Mouse (Mus musculus): ENCODE data around the gene Gck. TPM values are rescaled to one million over a fixed set of nuclear protein-coding genes. Genes with fewer than 3 reads are reported as not detected.

The Gck gene
- total RNA-seq, 1 experiment from 2014 or later: not detected

DNA sequence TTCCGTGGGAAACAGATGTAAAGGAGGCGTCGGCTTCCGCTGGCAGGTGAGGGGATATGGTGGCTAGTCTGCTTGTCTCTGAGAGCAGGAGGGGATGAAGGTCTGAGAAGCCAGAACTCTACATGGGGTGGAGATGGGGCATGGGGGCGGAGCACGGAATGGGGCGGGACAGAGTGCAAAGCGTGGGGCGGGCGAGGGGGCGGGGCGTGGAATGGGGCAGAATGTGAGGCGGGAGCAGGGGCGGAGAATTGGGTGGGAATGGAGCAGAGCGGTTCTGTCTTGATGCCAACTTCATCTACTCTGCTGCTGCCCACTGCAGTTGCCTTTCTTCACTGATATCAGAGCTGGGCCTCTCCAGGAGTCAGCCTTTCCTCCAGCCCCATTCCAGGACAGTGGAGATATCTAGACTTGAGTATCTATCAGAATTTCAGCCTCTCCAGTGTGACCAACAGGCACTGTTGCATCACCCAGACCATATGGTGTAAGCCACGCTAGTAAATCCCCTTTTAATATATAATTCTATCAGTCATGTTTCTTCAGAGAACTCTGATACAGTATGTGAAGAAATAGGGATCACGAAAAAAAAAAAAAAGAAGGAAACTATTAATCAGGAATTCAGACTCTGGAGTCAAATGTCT lies 29.4 kb downstream of the Gck start:
- ATAC-seq (replicated peaks in 1 of 2; ENCODE audit: insufficient read depth in 1 of 2, low FRiP score in 2 of 2, low TSS enrichment in 1 of 2, low read depth in 1 of 2, poor library complexity in 2 of 2, severe bottlenecking in 2 of 2): peak; percentile 54 to 62

DNA sequence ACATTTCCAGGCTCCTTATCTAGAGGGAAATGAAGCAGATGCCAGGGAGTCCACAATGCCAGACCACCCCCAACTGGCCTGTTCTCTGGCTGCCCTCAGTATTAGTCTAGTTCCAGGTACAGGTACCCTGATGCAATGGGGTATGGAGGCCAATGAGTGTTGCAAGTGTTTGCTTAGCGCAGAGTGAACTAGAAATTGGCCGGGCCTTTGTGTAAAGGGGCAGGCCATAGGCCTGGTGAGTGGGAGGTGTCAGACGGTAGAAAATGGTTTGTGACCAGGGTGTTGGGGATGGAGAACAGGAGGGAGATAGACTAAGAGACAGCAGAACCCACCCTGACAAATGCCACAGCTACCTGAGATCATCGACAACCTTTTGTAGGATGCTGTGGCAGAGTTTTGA lies 30.3 kb downstream of the Gck start:
- ATAC-seq (replicated peaks in 1 of 2; ENCODE audit: insufficient read depth in 1 of 2, low FRiP score in 2 of 2, low TSS enrichment in 1 of 2, low read depth in 1 of 2, poor library complexity in 2 of 2, severe bottlenecking in 2 of 2): no peak

GRCm38 (mm10) chr11:5918111-5918510 lies 31.8 kb downstream of the Gck start:
- ATAC-seq (replicated peaks in 1 of 2; ENCODE audit: insufficient read depth in 1 of 2, low FRiP score in 2 of 2, low TSS enrichment in 1 of 2, low read depth in 1 of 2, poor library complexity in 2 of 2, severe bottlenecking in 2 of 2): no peak

DNA sequence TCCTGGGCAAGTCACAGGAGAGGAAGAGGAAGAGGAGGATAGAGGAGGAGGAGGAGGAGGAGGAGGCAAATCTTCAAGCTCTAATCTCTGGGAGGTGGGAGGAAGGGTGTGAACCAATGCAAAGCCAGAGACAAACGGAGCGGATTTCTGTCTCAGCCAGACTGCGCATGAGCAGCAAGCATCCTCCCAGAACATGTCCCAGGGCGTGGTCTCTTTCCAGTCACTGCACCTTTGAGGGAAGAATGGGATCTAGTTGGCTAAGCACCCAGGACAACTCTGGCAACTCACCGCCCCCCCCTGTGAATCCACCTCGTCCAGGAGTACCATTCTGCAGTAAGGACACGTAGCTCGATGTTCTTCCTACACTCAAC lies 33.7 kb downstream of the Gck start:
- no peak for ATAC-seq (replicated peaks in 1 of 2; ENCODE audit: insufficient read depth in 1 of 2, low FRiP score in 2 of 2, low TSS enrichment in 1 of 2, low read depth in 1 of 2, poor library complexity in 2 of 2, severe bottlenecking in 2 of 2)

- ATAC-seq (replicated peaks in 1 of 2; ENCODE audit: insufficient read depth in 1 of 2, low FRiP score in 2 of 2, low TSS enrichment in 1 of 2, low read depth in 1 of 2, poor library complexity in 2 of 2, severe bottlenecking in 2 of 2): no peak
Measured at GRCm38 (mm10) chr11:5915429-5916177, 34.3 kb downstream of the Gck start.

- ATAC-seq (replicated peaks in 1 of 2; ENCODE audit: insufficient read depth in 1 of 2, low FRiP score in 2 of 2, low TSS enrichment in 1 of 2, low read depth in 1 of 2, poor library complexity in 2 of 2, severe bottlenecking in 2 of 2): no peak
Measured at GRCm38 (mm10) chr11:5914940-5915339, 34.9 kb downstream of the Gck start.

DNA sequence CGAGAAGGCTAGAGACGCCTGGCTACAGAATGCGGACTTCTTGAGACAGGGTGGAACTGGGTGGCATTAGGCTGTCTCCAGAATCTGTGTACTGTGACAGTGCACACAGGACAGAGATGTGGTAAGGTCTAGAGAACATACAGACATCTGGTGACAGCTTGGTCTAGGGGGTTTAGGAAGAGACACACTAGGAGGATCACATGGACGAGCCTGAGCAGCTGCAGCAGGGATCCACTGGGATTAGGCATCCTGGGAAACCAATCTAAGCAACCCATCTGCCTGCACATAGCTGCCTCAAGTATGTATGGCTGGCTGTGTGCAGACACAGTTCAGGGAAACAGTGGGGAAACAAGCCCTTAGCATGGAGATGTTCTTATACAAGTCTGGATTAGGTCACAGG lies 35.9 kb downstream of the Gck start:
- no peak for ATAC-seq (replicated peaks in 1 of 2; ENCODE audit: insufficient read depth in 1 of 2, low FRiP score in 2 of 2, low TSS enrichment in 1 of 2, low read depth in 1 of 2, poor library complexity in 2 of 2, severe bottlenecking in 2 of 2)

GRCm38 (mm10) chr11:5913256-5913655 lies 36.6 kb downstream of the Gck start:
- no peak for ATAC-seq (replicated peaks in 1 of 2; ENCODE audit: insufficient read depth in 1 of 2, low FRiP score in 2 of 2, low TSS enrichment in 1 of 2, low read depth in 1 of 2, poor library complexity in 2 of 2, severe bottlenecking in 2 of 2)

DNA sequence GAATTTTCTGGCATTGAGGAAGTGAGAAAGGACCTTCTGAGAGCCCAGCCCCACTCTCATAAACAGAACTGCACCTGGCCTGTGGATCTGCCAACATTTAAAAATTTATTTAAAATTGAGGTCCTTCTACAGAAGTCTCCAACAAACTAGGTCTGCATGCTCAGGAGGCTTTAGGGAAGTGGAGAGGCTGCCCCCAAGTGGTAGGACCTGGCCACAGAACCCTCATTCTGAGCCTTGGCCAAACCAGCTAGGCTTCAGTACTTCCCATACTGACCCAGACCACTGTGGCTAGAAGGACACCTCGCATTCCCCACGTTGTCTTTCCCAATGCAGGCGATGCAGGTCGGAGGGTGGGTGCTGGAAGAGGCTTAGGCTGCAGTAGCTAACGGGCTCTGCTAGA lies 37.2 kb downstream of the Gck start:
- peak; percentile 78 to 85 for ATAC-seq (replicated peaks in 1 of 2; ENCODE audit: insufficient read depth in 1 of 2, low FRiP score in 2 of 2, low TSS enrichment in 1 of 2, low read depth in 1 of 2, poor library complexity in 2 of 2, severe bottlenecking in 2 of 2)

DNA sequence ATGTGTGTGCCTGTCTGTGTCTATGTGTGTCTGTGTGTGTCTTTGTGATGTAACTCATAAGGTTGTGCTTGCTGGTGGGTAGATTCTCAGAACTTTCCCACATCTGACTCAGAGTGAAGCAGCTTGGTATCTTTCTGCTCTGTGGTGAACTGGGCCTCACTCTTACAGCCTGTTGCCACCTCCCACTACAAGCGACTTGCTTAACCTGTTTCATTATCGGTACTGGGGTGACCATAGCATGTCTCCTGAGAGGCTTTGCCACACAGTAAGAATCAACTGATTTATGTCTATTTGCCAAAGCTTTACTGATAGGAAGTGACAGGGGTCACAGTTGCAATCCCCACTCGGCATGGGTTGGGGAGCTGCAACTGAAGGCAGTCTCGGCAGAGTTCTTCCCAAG lies 41.2 kb downstream of the Gck start:
- no peak for ATAC-seq (replicated peaks in 1 of 2; ENCODE audit: insufficient read depth in 1 of 2, low FRiP score in 2 of 2, low TSS enrichment in 1 of 2, low read depth in 1 of 2, poor library complexity in 2 of 2, severe bottlenecking in 2 of 2)

- no peak for ATAC-seq (replicated peaks in 1 of 2; ENCODE audit: insufficient read depth in 1 of 2, low FRiP score in 2 of 2, low TSS enrichment in 1 of 2, low read depth in 1 of 2, poor library complexity in 2 of 2, severe bottlenecking in 2 of 2)
Measured at GRCm38 (mm10) chr11:5907096-5907495, 42.8 kb downstream of the Gck start.

- no peak for ATAC-seq (replicated peaks in 1 of 2; ENCODE audit: insufficient read depth in 1 of 2, low FRiP score in 2 of 2, low TSS enrichment in 1 of 2, low read depth in 1 of 2, poor library complexity in 2 of 2, severe bottlenecking in 2 of 2)
Measured at GRCm38 (mm10) chr11:5905778-5906518, 43.9 kb downstream of the Gck start.

DNA sequence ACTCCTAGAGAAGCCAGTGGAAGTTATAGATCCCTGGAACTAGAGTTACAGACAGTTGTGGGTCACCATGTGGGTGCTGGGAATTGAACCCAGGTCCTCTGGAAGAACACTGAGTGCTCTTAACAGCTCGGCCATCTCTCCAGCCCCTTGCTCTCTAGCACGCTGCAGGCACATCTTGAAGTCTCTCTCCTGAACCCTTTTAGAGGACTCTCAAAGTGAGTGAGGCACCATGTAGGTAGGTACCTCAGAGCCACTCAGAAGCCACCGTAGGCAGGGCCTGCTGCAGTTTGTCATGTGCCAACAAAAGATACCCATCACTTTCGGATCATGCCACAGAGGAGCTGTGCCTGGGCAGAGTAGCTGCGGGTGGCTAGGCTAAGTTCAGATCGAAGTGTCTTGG lies 45.0 kb downstream of the Gck start:
- no peak for ATAC-seq (replicated peaks in 1 of 2; ENCODE audit: insufficient read depth in 1 of 2, low FRiP score in 2 of 2, low TSS enrichment in 1 of 2, low read depth in 1 of 2, poor library complexity in 2 of 2, severe bottlenecking in 2 of 2)

DNA sequence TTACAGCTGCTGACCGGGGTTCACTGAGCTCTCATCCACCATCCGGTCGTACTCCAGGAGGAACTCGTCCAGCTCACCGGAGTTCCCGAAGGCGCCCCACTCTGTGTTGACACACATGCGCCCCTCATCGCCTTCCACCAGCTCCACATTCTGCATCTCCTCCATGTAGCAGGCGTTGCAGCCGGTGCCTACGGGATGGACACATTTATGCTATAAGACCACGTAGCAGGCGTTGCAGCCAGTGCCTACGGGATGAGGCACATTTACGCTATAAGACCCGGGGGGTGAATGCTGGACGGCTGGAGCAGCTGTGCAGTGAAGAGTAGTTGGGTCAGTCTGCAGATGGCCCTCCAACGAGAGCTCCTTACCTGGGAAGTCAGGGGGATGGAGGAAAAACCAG lies 45.5 kb downstream of the Gck start:
- ATAC-seq (replicated peaks in 1 of 2; ENCODE audit: insufficient read depth in 1 of 2, low FRiP score in 2 of 2, low TSS enrichment in 1 of 2, low read depth in 1 of 2, poor library complexity in 2 of 2, severe bottlenecking in 2 of 2): no peak

DNA sequence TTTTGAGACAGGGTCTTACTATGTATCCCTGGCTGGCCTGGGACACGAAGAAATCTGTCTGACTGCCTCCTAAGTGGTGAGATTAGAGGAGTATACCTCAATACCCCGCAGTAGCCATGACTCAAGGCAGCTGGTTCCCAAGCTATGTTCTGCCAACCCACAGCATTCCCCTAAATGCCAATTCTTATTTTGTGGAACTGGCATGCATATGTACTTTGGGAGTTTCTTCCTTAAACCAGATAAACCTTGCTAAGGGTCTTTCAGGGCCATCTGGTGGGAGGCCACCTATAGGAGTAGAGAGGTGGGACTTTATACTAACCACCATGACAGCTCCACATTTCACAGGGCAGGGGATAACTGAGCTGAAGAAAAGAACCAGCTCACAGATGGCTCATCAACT lies 46.0 kb downstream of the Gck start:
- no peak for ATAC-seq (replicated peaks in 1 of 2; ENCODE audit: insufficient read depth in 1 of 2, low FRiP score in 2 of 2, low TSS enrichment in 1 of 2, low read depth in 1 of 2, poor library complexity in 2 of 2, severe bottlenecking in 2 of 2)

DNA sequence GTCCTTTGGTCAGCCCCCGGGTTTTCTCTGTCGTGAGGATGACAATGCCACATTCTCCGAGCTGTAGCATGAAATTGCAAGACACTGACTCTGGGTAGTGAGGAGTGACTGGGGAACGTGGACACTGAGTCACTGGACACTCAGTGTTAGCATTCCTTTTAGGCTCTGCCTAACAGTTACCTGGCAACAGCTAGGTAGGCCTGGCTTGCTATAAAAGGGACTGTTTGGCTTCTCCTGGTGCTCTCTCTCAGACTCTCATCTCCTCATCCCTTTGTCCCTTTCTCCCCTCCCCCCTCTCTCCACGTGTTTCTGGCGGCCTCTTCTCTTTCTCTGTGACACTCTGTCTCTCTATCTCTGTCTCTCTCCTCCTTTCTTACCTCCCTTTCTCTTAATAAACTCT lies 47.5 kb downstream of the Gck start:
- ATAC-seq (replicated peaks in 1 of 2; ENCODE audit: insufficient read depth in 1 of 2, low FRiP score in 2 of 2, low TSS enrichment in 1 of 2, low read depth in 1 of 2, poor library complexity in 2 of 2, severe bottlenecking in 2 of 2): no peak

DNA sequence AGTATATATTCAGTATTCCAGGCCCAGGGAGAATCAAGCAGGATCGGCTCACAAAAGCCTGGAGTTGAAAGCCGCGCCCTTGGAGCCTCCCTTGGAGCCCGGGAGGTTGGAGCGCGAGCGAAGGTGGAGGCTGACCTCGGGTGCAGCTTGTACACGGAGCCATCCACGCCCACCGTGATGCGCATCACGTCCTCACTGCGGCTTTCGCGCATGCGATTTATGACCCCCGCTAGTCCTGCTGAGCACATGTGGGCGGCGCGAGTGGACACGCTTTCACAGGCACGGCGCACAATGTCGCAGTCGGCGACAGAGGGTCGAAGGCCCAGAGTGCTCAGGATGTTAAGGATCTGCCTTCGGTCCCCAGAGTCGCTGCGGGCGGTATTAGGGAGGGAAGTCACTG lies 47.9 kb downstream of the Gck start:
- ATAC-seq (replicated peaks in 1 of 2; ENCODE audit: insufficient read depth in 1 of 2, low FRiP score in 2 of 2, low TSS enrichment in 1 of 2, low read depth in 1 of 2, poor library complexity in 2 of 2, severe bottlenecking in 2 of 2): peak; percentile 23 to 44; a peak in 1 of 4 replicates

GRCm38 (mm10) chr11:5901320-5901719 lies 48.6 kb downstream of the Gck start:
- ATAC-seq (replicated peaks in 1 of 2; ENCODE audit: insufficient read depth in 1 of 2, low FRiP score in 2 of 2, low TSS enrichment in 1 of 2, low read depth in 1 of 2, poor library complexity in 2 of 2, severe bottlenecking in 2 of 2): no peak

Data from hematopoietic stem cell, adult 5-6 weeks (primary cell).